Mouse (Mus musculus): Measurements from ENCODE around the gene Htra2. TPM values are rescaled to one million over a fixed set of nuclear protein-coding genes. Genes with fewer than 3 reads are reported as not detected.
A peak's percentile ranks its signal among the peaks of the same experiment; 100 is the strongest.

The Htra2 gene
- polyA plus RNA-seq, 2 experiments from 2014 or later, result 27.3 to 37.9 TPM

DNA sequence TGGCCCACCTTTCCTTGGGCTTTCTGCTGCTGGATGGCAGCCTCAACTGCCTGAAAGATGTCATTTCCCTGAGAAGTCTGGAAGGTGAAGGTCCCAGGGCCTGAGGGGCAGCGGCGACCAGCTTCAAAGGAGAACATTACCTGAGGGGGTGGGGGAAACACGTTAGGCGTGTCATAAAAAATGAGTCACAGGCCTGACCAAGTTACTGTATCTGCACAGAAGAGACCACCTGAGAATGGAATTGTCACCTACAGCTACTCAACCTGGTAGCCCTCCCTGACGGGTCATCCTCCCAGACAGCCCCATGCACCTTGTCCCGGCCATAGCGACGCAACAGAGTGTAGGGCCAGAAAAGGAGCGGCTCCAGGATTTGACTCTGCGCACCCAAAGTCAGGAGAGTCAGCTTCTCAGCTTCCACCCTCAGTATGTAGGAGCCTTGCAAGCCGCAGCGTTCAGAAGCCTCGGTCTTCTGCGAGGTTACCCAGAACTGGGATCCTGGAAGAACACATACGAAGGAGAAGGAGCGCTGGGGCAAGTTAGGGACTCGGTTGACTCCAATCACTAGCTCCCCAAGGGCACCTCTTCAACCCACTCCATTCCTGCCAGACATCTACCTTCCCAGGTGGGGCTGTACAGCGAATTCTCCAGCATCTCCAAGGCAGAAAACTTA lies 23.0 kb downstream of the Htra2 start:
- no peak for ATAC-seq

DNA sequence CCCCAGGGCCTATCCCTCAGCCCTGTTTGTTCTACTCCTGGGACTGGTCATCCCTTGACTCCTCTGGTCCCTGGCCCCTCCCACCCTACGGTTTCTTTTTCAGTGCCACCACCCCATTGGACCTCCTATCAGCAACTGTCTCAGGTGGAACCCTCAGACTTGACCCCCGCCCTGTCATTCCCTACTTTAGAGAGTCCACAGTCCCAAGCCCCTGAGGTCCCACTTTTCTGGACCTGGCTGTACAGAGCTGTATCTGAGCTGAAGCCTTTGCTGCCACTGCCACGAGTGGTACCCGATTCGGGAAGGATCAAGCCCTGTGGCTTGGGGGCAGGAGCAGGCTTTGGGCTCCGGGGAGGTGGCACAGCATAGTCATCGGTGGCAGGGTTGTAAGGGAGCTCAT lies 24.0 kb downstream of the Htra2 start:
- ATAC-seq, result no peak

DNA sequence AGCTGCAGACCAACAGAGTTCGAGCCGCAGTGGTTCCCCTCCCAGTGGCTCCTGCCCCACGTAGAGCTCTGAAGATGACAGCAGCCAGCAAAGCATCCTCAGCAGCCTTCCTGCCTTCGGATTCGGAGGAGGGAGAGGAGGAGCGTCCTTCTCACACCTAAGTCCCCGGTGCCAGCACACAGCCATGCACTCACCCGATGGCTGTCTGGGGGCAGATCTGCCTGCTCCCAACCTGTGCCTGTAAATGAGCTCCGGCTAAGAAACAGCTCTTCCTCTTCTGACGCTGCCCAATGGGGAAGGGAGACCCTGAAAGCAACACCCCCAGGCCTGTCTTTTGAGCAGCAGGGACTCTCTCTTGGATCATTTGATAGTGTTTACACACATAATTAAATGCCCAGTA lies 25.3 kb downstream of the Htra2 start:
- ATAC-seq, result no peak

DNA sequence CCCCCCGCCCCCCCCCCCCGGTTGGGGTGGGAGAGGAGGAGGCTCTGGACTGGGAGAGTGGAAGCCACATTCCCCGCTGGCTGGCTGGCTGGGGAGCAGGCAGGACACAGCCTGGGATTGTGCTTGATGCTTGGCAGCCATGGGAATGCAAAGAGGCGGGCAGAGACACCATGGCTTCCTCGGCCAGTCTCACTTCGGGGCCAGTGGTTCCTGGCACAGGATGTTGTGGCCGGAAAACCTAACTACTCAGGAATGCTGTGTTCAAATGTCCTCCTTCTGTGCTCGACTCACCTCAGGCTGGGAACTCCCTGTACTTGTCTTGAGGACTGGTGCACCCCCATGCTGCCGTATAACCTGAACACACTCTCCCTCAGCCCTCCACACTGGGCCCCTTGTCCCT lies 27.4 kb downstream of the Htra2 start:
- no peak for ATAC-seq

DNA sequence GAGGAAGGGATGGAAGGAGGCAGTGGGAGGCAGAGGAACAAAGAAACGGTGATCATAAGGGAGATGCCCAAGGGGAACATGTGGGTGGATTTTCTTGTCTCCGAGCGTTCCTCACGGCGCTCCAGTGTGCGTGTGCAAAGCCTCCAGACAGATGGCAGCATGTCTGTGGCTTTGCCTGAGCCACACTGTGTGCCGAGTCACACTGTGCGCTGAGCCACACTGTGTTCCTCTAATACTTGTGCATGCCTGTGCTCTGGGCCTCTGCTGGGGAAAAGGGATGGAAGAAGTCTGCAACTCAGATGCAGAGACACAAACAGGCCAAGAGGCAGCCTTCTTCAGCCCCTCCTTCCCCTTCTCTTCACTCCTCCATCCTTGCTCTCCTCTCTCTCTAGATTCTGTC lies 27.8 kb downstream of the Htra2 start:
- ATAC-seq, result no peak

DNA sequence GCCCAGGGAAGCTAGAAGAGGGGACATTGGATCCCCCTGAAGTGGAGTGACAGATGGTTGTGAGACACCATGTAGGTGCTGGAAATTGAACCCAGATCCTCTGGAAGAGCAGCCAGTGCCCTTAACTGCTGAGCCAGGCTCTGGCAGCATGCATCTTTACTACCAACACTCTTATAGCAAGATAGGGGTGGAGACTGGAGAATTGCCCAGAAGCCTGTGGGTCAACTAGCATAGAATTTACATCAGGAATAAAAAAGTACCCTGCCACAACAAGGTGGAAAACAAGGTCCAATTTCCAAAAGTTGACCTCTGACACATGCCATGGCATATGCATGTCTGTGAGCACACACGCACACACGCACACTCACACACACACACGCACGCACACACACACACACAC lies 29.9 kb downstream of the Htra2 start:
- ATAC-seq, result no peak

DNA sequence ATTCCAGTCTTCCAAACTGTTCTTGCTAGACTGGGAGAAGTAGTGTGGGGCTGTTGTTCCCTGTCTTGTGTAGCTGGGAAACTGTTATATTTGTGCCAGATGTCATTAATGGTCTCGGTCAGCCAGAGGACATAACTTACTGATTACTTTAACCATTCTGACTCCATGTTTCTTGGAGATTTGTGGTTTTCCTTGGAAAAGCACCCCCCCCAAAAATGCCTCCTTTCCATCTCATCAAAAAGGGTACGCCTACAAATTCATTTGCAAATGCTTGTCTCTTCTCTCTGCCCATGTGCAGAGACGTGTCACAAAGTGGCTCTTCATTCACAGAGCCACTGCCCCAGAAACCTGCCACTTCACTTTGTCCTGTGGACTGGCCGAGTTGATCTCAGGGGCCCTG lies 30.7 kb downstream of the Htra2 start:
- no peak for ATAC-seq

DNA sequence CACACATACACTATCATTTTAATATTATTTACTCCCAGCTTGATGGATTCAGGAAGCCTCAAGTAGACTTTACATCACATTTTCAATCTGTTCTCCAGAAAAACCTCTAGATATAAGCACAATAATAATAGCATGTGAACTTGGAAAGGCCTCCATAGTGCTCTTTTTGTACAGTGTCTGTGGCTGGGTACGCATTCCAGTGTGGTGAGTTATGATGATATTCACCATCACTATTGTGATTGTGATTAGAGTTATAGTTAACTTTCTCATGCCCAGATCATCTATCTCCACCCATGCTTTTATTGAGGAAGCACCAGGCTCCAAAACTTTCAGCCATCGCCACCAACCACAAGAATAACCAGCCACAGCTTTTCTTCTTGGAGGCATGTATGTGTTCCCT lies 31.3 kb downstream of the Htra2 start:
- ATAC-seq, result no peak

DNA sequence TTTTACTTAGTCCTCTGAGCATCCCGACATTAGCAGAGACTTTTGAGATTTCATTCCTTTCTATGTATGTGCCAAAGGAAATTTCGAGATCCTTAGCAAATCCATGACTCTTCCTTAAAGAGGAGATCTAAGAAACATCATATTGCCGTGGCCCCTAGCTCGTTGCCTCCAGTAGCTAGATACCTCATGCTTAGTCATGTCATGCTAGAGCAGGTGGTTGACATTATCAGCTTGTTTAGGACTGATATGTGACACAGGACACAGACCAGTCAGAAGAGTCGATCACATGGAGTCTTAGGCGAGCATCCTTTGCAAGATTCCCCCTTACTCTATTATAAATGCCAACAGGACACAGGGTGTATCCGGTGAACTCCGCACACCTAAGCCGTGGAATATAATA lies 32.1 kb downstream of the Htra2 start:
- ATAC-seq, result no peak

DNA sequence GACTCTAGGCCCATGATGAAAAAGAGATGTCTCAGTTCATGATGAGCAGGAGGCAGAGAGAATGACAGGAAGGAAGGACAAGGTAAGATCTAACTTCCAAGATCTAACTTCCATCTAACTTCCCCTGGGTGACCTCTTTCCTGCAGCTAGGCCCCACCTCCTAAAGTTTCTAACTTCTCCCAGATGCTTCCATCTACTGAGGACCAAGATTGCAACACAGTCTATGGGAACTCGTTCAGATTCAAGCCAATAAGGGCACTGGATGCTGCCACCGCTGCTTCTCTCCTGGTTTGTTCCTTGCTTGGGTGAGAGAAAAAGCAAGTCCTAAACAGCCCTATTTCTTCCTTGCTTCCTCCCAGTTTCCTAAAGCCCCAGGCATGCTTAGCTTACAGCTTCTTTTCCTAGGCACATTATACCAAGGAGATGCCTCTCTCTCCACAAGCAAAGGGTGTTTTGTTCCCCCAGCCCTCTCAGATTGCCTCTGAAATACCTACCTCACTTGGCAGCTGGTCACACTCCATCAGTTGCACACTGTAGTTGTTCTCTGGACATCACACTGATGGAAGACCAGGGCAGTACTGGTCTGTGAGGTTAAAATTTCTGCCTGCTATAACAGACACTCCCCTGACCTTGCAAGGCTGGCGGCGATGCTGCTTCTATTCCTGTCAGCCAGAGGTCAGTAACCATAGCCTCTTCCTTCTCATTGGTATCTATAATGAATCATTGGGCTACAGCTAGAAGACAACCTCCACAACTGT lies 34.1 kb downstream of the Htra2 start:
- ATAC-seq, result no peak

DNA sequence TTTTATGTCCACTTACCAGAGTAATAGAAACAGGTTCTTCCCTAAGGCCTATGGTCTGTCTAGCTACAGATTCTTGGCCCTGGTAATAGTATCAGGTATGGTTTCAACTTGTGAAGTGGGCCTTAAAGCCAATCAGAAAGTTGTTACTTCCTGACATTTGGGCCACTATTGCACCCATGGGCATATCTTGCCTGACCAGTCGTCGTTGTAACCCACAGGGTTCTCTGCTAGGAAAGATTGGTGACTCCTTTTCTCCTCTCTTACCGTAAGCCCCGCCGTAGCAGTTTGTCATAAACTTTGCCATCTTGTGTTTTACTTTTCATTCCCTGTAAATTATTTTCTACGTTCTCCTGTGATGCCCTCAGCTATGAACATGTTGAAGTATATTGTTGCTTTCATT lies 35.0 kb downstream of the Htra2 start:
- no peak for ATAC-seq

DNA sequence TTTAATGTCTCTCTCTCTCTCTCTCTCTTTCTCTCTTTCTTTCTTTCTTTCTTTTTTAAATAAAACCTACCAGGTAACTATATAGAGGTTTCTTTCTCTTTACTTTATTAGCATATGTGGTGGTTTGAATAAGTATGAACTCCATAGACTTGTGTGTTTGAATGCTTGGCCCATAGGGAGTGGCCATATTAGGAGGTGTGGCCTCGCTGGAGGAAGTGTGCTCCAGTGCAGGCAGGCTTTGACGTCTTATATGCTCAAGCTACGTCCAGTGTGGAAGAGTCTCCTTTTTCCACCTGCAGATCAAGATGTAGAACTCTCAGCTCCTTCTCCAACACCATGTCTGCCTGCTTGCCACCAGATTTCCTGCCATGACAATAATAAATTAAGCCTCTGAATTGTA lies 36.0 kb downstream of the Htra2 start:
- ATAC-seq, result no peak

DNA sequence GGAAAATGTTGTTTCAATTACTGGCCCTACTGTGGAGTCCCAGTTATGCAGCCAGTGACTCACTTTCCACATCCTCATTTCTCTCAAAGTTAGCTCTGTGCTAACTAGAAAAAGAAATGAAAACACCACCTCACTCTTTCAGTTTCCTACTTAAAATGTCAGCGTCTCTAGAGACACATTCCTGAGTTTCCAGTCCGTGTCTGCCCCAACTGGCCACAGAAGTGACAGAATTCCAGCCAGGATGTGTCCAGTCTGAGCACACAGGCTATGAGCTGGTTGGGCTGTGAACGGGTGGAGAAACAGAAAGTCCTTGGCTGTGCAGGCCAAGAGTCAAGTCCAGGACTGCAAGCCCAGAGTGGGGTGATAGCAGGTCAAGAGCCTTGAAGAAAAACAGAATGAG lies 37.9 kb downstream of the Htra2 start:
- no peak for ATAC-seq

DNA sequence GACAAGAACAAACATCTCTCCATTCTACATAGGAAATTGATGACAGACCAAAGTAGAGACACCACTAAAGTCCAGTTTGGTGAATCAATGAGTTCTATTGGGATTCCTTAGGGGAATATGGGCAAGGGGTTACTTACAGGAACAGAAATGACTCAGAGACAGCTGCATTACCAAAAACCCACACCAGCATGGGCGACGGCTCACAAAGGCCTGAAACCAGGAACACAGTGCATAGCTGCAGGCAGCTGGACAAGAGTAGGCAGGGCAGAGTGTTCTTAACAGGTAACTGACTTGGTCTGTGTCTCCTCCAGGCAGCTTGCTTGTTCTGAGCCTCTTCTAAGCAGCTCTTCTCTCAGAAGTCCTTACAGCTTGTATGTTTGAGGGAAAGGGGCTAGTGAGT lies 39.3 kb downstream of the Htra2 start:
- no peak for ATAC-seq

DNA sequence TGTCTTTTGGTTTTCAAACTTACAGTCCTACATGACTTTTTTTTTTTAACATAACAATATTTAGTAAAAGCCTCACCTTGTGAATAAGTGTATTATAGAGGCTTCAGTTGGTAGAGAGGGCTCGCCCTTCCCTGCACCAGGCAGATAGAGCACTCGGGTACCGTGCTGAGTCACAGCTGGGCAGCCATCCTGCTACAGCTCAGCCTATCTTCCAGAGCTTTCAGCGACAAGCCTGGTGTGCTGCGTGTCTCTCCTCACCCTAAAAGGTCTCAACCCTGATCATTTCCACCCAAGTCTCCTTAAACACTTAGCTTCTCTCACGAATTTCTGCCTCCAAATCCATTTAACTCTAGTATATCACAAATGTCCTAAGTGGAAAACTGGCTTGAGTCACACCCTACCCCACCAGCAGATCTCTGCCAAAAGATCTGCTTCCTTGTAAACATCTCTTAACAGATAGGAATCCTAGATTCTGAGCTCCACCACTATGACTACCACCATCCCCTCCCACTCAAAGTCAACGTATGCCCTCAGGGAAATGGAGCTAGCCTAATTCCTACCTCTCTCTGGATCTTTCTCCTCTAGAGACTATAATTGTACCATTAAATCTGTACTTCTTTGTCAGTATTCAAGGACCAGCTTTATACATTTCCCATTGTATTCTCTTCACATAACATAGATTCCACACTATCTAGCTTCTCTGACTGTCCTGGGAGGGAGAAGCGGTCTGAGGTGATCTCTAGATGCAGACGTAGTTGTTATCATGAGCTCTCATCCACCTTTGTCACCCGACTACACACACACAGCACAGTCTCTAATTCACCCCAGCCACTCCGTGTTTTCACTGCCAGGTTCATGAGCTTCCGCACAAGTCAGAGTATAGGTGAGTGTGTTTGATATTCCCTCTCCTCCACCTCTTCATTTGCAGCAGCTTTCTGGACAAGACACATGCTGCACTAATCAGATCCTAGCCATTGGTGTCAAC lies 40.3 kb downstream of the Htra2 start:
- no peak for ATAC-seq

DNA sequence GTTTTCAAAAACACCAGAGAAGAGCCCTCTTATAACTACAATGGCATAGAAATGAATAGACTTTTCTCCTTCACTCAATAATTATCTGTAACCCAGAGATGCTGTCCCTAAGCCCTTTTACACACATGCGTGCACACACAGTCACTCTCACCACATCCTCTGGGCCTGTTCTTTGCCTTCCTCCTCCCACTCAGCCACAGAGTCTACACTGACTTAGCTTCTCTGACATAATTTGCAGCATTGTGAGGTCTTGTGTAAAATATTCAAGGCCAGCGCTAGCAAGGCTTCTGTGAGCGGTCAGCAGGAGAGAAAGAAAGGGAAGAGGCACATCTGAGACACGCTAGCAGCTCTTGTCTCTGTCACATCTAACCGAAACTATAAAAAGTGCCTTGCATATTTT lies 41.6 kb downstream of the Htra2 start:
- peak; percentile 87 for ATAC-seq

DNA sequence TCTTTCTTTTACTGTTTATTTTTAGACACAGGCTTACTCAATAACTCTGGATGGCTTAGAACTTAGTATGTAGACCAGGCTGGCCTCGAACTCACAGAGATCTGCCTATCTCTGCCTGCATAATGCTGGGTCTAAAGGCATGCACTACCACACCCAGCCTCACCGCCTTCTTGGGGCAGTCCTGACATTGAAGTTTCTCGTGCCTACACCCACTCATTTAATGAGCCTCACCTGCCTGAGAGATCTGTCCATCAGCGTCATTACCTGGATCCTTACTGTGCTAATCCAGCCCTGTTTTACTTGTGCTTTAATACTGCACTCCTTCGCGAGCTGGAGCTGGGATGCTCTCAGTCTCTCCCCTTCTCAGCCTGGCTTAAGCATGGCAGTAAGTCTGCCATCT lies 43.3 kb downstream of the Htra2 start:
- no peak for ATAC-seq

DNA sequence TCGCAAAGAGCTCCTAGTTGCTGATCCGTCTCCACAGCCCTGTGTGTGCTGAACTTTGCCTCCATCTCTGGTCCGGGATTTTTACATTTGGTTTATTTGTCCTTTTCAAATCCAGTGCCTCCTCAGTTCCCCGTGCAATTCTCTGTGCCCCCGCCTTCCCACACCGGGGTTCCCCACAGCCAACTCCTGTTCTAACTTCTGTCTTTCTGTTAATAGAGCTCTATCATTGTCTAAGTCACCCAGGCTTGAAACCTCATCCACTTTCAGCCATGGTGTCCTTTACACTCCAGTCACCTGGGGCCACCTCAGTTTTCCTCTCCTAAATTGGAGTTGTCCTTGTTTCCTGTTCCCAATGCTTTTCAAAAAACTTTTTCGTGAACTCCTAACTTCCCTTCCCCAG lies 43.8 kb downstream of the Htra2 start:
- no peak for ATAC-seq

DNA sequence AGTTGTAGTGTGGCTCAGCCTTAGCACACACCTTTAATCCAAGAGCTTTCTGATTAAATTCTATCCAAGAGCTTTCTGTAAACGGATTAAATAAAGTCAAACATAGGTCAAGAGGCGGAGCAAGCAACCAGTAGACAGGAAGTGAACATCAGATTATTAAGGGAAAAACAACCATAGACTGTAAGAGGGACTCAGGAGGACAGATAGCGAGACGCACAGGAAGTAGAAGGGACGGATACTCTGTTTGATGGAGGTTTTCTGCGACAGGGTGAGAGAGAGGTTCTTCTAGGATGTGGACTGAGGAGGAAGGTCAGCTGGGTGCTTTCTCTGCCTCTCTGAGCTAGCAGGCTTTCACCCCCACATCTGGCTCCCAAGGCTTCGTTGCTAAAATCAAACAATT lies 45.1 kb downstream of the Htra2 start:
- ATAC-seq, result peak; percentile 79

DNA sequence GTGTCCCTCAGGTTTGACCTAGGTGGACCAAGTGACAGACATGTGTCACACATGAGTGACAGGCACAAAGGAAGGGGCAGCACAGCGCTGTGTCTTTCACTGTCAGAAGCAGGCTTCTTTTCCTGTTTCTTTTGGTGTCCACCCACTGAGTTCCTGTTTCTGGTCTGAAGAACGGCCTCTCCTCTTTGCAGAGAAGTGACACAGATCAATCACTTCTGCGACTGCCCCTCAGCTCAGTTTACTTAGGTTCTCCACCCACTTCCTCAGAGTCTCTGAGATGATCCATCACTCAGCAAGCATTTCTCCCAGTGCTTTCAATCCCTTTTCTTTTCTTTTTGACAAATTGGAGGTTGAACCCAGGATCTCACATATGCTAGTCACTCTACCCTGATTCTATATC lies 46.4 kb downstream of the Htra2 start:
- no peak for ATAC-seq

DNA sequence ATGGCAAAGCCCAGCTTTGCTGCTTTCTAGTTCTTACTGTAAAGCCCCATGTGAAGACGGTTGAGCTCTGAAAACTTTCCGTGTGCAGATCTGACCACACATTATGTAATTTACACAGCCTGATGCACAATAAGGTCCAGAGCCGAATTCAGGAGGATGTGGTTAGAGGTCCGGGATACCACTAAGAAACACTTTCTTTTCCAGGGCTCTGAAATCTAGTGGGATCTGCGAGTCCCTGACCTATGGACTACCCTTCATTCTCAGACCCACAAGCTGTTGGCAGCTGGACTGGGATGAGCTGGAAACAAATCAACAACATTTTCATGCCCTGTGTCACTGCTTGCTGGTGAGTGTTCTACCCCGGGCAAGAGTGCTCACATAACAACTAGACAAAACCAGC lies 49.0 kb downstream of the Htra2 start:
- ATAC-seq, result no peak

DNA sequence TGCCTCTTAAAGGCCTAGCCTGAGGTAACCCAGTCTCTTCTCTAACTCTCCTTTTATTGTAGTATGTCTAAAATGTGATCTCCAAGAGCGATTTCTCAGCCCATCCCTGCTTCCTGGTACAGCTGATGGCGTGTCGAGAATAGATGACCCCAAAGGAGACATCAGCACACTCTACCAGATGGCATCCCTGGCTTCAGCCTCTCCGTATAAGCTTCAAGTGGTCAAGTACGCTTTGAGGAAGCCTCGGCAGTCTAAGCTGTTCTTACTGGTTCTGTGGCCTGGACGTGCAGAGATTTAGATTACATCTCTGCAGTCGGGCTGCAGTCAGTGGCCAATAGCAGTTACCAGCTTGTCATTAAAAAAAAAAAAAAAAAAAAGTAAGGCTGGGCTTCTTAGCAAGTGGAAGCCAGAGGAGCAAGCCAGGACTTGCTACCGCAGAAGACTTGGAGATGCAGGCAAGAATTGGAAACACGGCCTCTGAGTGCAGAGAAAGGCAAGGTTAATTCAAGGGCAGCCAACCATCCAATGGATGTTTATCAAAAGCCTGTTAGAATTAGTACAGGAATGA lies 49.5 kb downstream of the Htra2 start:
- ATAC-seq, result no peak

DNA sequence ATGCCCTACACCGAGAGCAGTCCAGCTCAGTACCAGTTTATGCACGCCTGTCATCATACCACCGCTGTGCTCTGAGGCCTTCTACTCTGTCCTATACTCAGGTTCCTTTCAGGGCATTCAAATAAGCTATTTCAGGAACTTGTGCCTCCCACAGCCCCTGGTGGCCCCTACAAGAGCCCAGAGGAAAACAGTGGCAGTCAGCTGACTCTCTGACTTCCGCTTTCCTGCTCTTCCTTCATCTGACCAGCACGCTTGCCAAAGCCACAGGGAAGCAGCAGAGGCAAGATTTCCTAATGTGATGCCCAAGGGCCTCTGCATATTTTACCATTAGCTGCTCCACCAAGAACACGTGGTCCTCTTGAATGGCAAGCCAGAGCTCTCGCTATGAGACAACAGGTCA lies 50.2 kb downstream of the Htra2 start:
- no peak for ATAC-seq

Data from CD4-positive, CD25-positive, alpha-beta regulatory T cell, adult 4 months (primary cell).